Mouse (Mus musculus): ENCODE measurements around the gene Dennd4c. TPM values are rescaled to one million over a fixed set of nuclear protein-coding genes. Genes with fewer than 3 reads are reported as not detected.
"Not testable (repeated sequence)": the region's sequence is repeated elsewhere in the genome, so short reads cannot be mapped to it uniquely, and the experiment has no call there.

Dennd4c gene
- polyA plus RNA-seq, 1 experiment = 13.3 TPM

DNA sequence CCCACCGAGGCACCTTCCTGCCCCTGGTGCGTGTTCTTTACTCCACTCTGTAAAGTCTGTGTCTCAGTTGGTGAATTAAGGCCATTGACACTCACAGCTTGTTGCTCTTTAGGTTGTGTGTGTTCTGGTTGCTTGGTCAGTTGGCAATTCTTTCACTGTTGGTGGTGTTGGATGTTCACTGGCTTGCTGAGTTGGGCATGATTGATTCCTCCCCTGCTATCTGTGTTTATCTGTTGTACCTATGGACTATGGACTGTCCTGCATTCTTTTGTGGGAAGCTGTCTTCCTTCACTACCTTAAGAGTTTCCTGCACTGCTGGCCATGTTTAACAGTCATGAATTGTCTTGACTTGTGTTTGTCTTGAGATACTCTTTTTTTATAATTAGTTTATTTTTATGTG lies 83.5 kb downstream of the Dennd4c start:
- TF ChIP-seq POLR2A (IDR thresholded peaks at IDR 0.05; ENCODE audit: control insufficient read depth, extremely low read depth, insufficient read depth, low read length, poor library complexity) (no peak), CTCF (IDR thresholded peaks at IDR 0.05; ENCODE audit: borderline replicate concordance, control insufficient read depth, extremely low read depth, insufficient read depth, low read length, poor library complexity) (no peak)
- H3K4me1 ChIP-seq (replicated peaks; ENCODE audit: control insufficient read depth, insufficient read depth, low read length) = no peaks in the 10 kb centered on the region
- H3K27me3 ChIP-seq (ENCODE audit: control insufficient read depth, insufficient read depth, low read length) = no peaks in the 10 kb centered on the region
- no peak overlapping the region for H3K27ac ChIP-seq (ENCODE audit: control insufficient read depth, insufficient read depth, low read length)
- peaks cover 46% of the 10 kb centered on the region for H3K36me3 ChIP-seq (ENCODE audit: control insufficient read depth, insufficient read depth, low read length)
- no peak overlapping the region for H3K4me3 ChIP-seq (ENCODE audit: control insufficient read depth, insufficient read depth, low read length)
- no peak for DNase-seq
- 94% methylated on average over 2 of the region's 2 CpGs for WGBS

DNA sequence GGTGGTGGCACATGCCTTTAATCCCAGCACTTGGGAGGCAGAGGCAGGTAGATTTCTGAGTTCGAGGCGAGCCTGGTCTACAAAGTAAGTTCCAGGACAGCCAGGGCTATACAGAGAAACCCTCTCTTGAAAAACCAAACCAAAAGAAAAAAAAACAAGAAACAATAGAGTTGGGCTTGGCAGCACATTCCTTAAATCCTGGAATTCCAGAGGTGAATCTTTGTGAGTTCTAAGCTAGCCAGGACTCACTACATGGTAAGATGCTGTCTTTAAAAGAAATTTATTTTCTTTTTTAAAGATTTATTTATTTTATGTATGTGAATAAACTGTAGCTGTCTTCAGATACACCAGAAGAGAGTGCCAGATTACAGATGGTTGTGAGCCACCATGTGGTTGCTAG lies 92.8 kb downstream of the Dennd4c start:
- not testable (repeated sequence) for H3K4me1 ChIP-seq (replicated peaks; ENCODE audit: control insufficient read depth, insufficient read depth, low read length)
- H3K36me3 ChIP-seq (ENCODE audit: control insufficient read depth, insufficient read depth, low read length) = peaks cover 75% of the 10 kb centered on the region
- WGBS = 100% methylated on average over 2 of the region's 2 CpGs

DNA sequence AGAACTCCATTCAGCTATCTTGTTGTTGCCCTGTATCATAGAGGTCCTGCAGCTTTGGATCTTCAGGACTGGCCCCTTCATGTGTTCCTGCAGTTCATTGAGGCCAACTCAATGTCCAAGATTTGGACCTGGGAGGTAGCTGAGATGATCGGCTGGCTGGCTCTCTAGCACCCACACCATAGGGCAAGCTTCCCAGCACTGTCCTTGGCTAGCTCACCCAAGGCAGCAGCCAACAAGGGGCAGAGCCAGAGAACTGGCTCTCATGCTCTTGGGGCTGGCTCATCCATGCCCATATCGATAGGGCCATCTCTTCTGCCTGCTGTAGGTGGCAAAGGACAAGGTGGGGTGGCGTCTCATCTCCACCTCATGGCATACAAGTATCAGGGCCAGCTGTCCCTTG lies 97.0 kb downstream of the Dennd4c start:
- 98% methylated on average over 3 of the region's 3 CpGs for WGBS
- Histone ChIP-seq H3K27ac (ENCODE audit: control insufficient read depth, insufficient read depth, low read length) (no peak overlapping the region), H3K4me1 (replicated peaks; ENCODE audit: control insufficient read depth, insufficient read depth, low read length) (no peaks in the 10 kb centered on the region), H3K36me3 (ENCODE audit: control insufficient read depth, insufficient read depth, low read length) (peaks cover 59% of the 10 kb centered on the region), H3K4me3 (ENCODE audit: control insufficient read depth, insufficient read depth, low read length) (no peak overlapping the region), H3K27me3 (ENCODE audit: control insufficient read depth, insufficient read depth, low read length) (no peaks in the 10 kb centered on the region)
- no peak for DNase-seq
- TF ChIP-seq POLR2A (IDR thresholded peaks at IDR 0.05; ENCODE audit: control insufficient read depth, extremely low read depth, insufficient read depth, low read length, poor library complexity) = no peak
- TF ChIP-seq CTCF (IDR thresholded peaks at IDR 0.05; ENCODE audit: borderline replicate concordance, control insufficient read depth, extremely low read depth, insufficient read depth, low read length, poor library complexity) = no peak

More for the DNA sequence above, 92.8 kb downstream of the Dennd4c start:
- not testable (repeated sequence) for H3K27me3 ChIP-seq (ENCODE audit: control insufficient read depth, insufficient read depth, low read length); H3K4me3 ChIP-seq (ENCODE audit: control insufficient read depth, insufficient read depth, low read length); DNase-seq; H3K27ac ChIP-seq (ENCODE audit: control insufficient read depth, insufficient read depth, low read length)

DNA sequence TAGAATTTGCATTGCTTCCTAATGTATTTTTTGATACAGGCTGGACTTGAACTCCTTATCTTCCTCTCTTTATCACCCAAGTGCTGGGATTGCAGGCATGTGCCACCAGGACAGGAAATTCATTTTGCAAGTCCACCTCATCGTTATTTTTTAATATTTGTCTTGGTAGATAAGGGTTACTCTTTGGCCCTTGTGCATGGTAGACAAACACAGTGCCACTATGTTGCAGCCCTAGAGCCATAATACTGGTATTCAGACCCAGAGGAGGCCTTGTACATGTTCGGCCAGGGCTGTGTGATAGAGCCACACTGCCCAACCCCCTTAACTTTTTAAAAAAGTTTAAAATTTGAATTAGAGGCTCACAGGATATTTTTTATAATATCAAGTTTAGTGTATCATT lies 98.9 kb downstream of the Dennd4c start:
- peaks cover 43% of the 10 kb centered on the region for H3K36me3 ChIP-seq (ENCODE audit: control insufficient read depth, insufficient read depth, low read length)
- H3K27me3 ChIP-seq (ENCODE audit: control insufficient read depth, insufficient read depth, low read length) = no peaks in the 10 kb centered on the region
- TF ChIP-seq CTCF (IDR thresholded peaks at IDR 0.05; ENCODE audit: borderline replicate concordance, control insufficient read depth, extremely low read depth, insufficient read depth, low read length, poor library complexity) (no peak), POLR2A (IDR thresholded peaks at IDR 0.05; ENCODE audit: control insufficient read depth, extremely low read depth, insufficient read depth, low read length, poor library complexity) (no peak)
- H3K4me1 ChIP-seq (replicated peaks; ENCODE audit: control insufficient read depth, insufficient read depth, low read length) = no peaks in the 10 kb centered on the region
- WGBS = 98% methylated on average over 2 of the region's 2 CpGs
- no peak for DNase-seq
- no peak overlapping the region for H3K27ac ChIP-seq (ENCODE audit: control insufficient read depth, insufficient read depth, low read length)
- H3K4me3 ChIP-seq (ENCODE audit: control insufficient read depth, insufficient read depth, low read length) = no peak overlapping the region

GRCm38 (mm10) chr4:86851331-86851730 lies 103.0 kb downstream of the Dennd4c start:
- Histone ChIP-seq H3K36me3 (ENCODE audit: control insufficient read depth, insufficient read depth, low read length) (peaks cover 46% of the 10 kb centered on the region), H3K27ac (ENCODE audit: control insufficient read depth, insufficient read depth, low read length) (no peak overlapping the region), H3K4me3 (ENCODE audit: control insufficient read depth, insufficient read depth, low read length) (no peak overlapping the region), H3K4me1 (replicated peaks; ENCODE audit: control insufficient read depth, insufficient read depth, low read length) (0 out of 2 replicates have a peak, but pooled peaks cover 2% of the 10 kb centered on the region), H3K27me3 (ENCODE audit: control insufficient read depth, insufficient read depth, low read length) (no peaks in the 10 kb centered on the region)
- DNase-seq = no peak
- no peak for TF ChIP-seq CTCF (IDR thresholded peaks at IDR 0.05; ENCODE audit: borderline replicate concordance, control insufficient read depth, extremely low read depth, insufficient read depth, low read length, poor library complexity)
- no peak for TF ChIP-seq POLR2A (IDR thresholded peaks at IDR 0.05; ENCODE audit: control insufficient read depth, extremely low read depth, insufficient read depth, low read length, poor library complexity)
- 98% methylated on average over 2 of the region's 2 CpGs for WGBS

DNA sequence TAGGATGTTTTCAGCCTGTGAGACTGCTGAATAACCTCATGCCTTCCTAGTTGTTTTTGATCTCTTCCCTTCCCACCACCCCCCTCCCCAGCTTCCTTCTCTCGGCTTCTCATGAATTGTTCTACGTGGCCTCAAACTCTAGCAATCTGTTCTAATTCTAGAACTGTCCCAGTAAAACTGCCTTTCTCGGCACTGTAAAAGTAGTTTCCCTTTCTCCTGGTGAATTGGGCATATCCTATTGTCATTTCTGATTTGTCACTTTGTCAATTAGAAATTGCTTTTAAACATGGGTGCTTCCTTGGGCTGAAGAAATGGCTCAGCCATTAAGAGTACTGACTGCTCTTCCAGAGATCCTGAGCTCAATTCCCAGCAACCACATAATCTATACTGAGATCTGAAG lies 103.7 kb downstream of the Dennd4c start:
- WGBS = 70% methylated on average over 3 of the region's 3 CpGs
- no peak for DNase-seq
- TF ChIP-seq POLR2A (IDR thresholded peaks at IDR 0.05; ENCODE audit: control insufficient read depth, extremely low read depth, insufficient read depth, low read length, poor library complexity) (no peak), CTCF (IDR thresholded peaks at IDR 0.05; ENCODE audit: borderline replicate concordance, control insufficient read depth, extremely low read depth, insufficient read depth, low read length, poor library complexity) (no peak)
- no peak overlapping the region for H3K27ac ChIP-seq (ENCODE audit: control insufficient read depth, insufficient read depth, low read length)
- H3K4me1 ChIP-seq (replicated peaks; ENCODE audit: control insufficient read depth, insufficient read depth, low read length) = 0 out of 2 replicates have a peak, but pooled peaks cover 2% of the 10 kb centered on the region
- no peaks in the 10 kb centered on the region for H3K27me3 ChIP-seq (ENCODE audit: control insufficient read depth, insufficient read depth, low read length)
- no peak overlapping the region for H3K4me3 ChIP-seq (ENCODE audit: control insufficient read depth, insufficient read depth, low read length)
- peaks cover 42% of the 10 kb centered on the region for H3K36me3 ChIP-seq (ENCODE audit: control insufficient read depth, insufficient read depth, low read length)

- Histone ChIP-seq H3K27me3 (ENCODE audit: control insufficient read depth, insufficient read depth, low read length) (no peaks in the 10 kb centered on the region), H3K27ac (ENCODE audit: control insufficient read depth, insufficient read depth, low read length) (no peak overlapping the region), H3K4me1 (replicated peaks; ENCODE audit: control insufficient read depth, insufficient read depth, low read length) (0 out of 2 replicates have a peak, but pooled peaks cover 2% of the 10 kb centered on the region), H3K4me3 (ENCODE audit: control insufficient read depth, insufficient read depth, low read length) (no peak overlapping the region), H3K36me3 (ENCODE audit: control insufficient read depth, insufficient read depth, low read length) (peaks cover 32% of the 10 kb centered on the region)
- 94% methylated on average over 4 of the region's 4 CpGs for WGBS
- TF ChIP-seq CTCF (IDR thresholded peaks at IDR 0.05; ENCODE audit: borderline replicate concordance, control insufficient read depth, extremely low read depth, insufficient read depth, low read length, poor library complexity) = no peak
- no peak for TF ChIP-seq POLR2A (IDR thresholded peaks at IDR 0.05; ENCODE audit: control insufficient read depth, extremely low read depth, insufficient read depth, low read length, poor library complexity)
- no peak for DNase-seq
Measured at GRCm38 (mm10) chr4:86852813-86853590, 104.6 kb downstream of the Dennd4c start.
